Mouse (Mus musculus) ovary, adult 18-20 months (tissue): ENCODE measurements around the gene Mapk13.
A peak's percentile ranks its signal among the peaks of the same experiment; 100 is the strongest.
"Not testable (repeated sequence)": the region's sequence is repeated elsewhere in the genome, so short reads cannot be mapped to it uniquely, and the experiment has no call there.

Source experiments
- DNase-seq: peaks from one replicate; pipeline ENCODE4 v3.0.0; 2022; ENCODE audit warnings: low spot score, mixed read lengths

Gene Mapk13

DNA sequence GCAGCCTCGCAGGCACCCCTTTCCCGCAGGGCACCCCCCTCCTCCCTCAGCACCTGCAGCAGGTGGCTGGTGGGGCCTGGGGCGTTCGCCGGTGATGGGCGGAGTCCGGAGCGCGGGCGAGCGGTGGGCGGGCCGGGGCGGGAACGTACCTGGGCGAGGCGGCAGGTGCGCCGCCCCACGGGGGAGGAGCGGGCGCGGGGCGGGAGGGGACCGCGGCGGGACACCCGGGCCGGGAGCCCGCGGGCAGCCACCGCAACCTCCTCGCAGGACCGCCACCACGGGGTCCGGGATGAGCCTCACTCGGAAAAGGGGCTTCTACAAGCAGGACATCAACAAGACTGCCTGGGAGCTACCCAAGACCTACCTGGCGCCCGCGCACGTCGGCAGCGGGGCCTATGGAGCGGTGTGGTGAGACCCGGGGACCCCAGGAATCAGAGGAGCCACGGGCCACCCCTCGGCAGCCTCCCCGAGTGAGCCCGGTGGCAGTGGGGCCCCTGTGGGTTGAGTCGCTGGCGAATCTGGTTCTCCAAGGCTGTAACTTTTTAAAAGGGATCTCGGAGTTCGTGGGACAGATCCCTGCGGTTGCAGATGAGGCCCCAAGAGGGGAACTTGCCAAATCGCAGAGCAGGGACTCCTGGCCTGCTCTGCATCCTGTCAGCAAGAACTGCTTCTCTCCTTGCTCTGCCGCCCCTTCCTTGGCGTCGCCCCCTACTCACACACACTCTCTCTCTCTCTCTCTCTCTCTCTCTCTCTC is at the start of gene Mapk13:
Gene Mapk13 (plus strand): TSS at position 177 of the 754 bp plus-strand sequence.
- DNase-seq, result no peak

DNA sequence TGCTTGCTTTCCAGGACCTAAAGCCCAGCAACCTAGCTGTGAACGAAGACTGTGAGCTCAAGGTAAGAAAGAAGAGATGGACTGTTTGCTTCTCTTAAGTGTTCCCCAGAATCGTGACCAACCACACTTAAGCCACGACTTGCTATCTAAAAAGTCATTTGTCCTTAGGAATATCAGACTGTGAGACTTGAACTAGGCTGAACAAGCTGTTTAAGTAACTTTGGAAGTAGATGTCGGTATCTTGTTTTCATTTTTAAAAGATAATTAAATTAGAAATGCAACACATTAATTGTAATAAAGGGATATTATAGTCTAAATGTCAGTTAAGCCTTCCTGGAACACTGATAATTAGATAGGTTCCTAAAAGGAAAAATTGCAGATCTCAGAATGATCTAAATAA is 43.3 kb upstream of the Mapk13 start, which contains the start of gene AC170998.1:
Gene AC170998.1 (plus strand): TSS at position 301 of the 400 bp plus-strand sequence.
- no peak for DNase-seq

DNA sequence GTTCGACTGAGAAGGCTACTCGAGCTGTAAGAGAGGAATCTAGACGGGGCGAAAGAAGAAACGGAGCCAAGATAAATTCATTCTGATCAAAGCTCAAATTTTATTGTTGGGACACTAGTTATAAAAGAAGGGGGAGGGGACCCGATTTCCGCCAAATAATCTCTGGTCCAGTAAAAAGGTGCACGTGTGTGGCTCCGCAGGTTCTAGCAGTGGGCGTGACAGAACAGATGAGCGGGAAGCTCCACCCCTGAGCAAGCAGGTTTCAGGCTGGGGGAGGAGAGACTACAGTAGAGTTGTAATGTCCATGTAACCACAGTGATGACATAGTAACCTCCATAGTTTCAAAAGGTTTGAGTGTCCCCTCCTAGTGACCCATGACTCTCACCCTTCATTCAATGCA is 41.6 kb upstream of the Mapk13 start:
- not testable (repeated sequence) for DNase-seq

DNA sequence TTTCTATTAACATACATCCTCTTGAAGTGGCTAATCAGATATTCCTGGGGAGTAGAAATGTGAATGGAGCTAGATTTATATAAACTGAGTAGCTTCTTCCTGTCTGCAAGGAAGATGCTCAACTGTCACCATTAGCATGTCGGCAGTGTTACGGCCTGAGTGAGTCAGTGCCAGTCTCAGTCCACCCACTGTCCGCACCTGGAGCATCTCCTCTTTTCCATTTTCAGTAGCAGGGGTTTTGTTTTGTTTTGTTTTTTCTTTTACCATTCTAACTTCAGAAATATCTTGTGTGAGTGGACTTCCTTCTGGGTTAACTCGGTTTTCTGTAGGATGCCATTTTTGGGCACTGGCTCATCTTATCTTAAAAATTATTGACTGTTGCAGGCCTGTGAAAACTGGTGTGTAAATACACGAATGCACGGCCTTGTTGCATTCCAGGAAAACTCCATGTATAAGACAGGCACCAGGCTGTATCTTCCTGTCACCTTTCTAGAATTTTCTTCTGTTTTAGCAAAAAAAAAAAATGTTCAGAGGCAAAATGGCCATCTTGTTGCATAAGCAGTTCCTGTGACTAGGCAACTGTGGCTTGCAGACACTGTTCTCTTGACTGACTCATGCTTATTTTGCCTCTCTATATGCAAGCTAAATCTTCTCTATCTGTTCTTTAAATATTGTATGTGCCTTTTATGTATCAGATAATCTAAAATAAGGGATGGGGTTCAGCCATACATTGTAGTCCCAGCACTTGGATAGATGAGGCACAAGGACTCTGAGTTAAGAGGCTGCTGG is 33.6 kb upstream of the Mapk13 start:
- no peak for DNase-seq

DNA sequence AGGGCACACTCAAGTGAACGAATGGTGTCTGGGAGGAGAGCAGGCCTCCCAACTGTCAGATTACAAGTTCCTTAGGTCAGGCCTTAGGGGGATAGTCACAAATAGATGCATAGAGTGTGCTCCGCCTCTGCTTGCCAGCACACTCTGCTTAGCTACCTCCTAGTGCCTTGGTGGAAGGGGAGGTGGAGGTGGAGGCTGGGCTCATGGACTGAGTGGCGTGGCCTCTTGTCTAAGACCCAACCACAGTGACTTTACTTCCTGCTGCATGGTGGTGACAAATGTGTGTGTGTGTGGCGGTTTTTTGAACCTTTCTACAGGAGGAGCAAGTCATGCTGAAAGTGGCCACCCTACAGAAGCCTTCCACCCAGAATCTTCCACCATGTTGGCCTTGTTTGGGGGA is 32.6 kb upstream of the Mapk13 start:
- no peak for DNase-seq

DNA sequence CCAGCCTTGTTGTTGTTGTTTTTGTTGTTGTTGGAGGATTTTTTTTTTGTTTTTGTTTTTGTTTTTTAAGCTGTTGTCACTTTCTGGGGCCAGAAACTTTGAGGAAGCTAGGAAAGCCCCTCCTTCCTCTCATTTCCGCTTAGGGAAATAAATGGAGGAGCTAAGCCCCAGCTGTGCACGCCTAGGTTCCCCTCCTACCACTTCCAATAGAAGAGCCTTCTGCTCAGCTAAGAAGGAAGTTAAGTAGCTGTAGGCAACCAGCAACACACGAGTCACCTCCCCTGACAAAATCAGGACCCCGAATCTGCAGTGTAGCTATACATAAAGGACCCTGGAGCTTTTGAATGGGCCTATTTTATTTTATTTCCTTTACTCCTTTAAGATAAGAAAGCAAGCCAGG is 31.1 kb upstream of the Mapk13 start:
- no peak for DNase-seq

DNA sequence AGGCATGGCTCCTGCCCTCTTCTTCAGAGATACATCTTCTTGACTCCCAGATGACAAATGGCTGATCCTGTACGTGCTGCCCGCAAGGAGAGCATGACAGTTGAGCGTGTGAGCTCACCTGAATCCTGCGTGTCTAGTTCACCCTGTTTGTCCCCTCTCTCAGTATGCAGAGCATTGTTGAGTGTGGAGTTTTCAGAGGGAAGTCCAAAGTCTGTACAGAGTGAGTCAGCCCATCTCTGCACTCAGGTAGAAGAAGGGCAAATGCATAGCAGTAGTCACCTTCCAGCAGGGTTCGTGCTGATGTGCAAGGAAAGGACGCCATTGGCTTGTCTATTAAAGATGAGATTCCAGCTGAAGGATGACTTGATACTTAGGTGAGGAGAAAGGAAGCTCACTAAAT is 29.9 kb upstream of the Mapk13 start:
- no peak for DNase-seq

DNA sequence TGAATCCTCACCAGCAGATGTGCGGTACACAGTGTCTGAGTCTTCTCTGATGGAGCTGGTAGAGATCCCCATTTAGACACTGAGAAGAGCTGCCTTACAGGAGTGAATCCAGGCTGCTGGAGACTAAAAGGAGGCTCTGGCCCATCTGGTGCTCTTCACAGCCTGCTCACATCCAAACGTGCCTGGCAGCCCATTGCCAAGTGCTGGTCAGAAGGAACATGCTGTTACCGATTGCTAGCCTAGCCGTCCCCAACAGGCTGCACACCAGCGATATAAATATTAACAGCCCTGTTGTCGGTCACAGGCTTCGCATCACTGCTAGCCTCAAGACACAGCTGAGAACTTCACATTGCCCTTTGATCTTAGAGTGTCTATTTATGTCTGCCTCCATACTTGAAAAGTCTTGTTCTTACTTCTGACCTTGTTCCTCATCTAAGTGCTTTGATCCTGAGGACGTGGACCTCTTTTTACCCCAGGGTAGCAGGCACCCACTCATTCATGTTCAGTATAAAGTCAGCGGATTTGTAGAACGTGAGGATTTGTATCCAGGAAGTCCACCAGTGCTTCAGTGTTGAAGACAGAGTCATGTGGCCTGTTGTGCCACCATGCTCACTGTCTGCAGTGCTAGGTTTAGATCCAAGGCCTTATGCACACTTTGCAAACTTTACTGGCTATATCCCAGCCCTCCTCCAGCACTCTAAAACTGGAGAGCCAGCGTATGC is 25.8 kb upstream of the Mapk13 start:
- DNase-seq, result no peak

DNA sequence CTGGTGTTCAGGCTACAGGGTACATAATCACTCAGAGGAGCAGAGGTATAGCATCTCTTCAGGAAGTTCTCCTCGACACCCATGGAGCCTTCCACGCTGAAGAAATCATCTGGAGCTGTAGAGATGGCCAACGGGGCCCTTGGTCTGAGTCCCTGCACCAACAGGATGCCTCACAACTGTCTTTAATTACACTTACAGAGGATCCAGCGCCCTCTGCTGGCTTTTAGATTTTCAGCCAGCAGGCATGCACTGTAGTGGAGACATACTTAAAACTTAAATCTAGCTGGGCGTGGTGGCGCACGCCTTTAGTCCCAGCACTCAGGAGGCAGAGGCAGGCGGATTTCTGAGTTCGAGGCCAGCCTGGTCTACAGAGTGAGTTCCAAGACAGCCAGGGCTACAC is 25.2 kb upstream of the Mapk13 start:
- no peak for DNase-seq

DNA sequence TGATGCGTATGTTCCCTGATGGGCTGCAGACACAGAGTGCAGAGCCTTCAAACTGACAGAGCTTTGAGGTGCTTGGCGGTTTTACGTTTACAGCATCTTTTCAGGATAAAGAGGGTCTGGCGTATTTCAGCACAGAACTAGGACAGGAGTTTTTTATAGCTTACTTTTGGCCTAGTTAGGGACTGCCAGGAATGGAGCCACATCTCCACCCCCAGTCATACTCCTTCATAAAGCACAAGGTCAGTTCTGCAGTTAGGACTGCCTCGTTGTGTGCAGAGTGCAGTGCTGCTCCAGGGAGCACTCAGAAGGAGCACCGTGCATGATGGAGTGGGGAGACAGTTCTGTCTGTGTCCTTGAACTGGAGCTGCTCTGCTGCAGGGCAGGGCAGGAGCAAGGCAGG is 23.3 kb upstream of the Mapk13 start:
- no peak for DNase-seq

DNA sequence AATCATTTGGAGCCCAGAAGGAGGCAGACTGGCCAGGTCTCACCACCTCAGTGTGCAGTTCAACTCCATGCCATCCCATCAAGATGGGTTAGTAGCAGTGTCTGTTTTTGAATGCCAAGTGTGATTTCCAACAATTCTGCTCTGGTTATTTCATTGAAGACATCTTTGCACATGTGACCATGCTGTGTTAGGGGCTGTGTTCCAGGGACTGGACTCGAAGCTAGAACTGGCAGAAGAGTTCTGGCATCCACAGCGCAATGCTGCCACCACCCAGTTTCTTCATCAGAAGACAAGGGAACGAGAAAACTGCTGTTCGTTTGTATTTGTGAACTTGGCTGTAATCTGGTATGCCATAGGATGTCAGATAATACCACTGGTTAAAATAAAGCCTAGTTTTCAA is 21.1 kb upstream of the Mapk13 start:
- DNase-seq, result no peak

DNA sequence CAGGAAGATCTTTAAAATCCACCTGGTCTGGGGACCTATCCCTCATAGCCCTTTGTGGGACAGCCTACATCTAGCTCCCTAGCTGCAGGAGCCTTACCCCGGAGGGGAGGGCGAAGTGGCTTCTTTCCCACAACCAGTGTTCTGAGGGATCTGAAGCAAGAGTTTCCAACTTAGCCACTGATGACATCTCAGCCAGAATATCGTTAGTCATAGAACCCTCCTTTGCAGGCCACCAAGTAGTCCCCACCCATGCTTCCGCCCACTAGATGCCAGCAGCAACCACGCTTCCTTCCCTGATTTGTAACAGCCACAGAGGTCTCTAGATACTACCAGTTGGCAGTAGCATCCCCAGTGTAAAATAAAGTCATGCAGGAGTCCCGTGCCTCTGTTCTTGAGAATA is 18.5 kb upstream of the Mapk13 start:
- no peak for DNase-seq

DNA sequence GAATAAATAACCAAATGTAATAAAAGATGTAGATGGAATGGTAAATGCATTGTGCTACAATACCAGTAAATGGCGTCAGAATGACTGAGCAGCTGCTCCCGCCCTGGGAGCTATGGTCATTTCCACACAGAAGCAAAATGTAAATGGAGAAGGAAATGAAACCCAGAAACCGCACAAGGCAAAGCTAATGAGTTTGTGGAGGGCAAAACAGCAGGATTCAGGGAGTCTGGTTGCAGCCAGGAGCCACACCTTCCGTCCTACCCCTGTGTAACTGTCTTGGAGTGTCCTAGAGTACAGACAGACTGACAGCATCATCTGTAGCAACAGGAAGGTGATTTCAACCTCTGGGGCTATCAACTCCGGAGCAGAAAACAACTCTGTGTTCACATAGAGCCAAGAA is 12.7 kb upstream of the Mapk13 start:
- DNase-seq, result no peak

DNA sequence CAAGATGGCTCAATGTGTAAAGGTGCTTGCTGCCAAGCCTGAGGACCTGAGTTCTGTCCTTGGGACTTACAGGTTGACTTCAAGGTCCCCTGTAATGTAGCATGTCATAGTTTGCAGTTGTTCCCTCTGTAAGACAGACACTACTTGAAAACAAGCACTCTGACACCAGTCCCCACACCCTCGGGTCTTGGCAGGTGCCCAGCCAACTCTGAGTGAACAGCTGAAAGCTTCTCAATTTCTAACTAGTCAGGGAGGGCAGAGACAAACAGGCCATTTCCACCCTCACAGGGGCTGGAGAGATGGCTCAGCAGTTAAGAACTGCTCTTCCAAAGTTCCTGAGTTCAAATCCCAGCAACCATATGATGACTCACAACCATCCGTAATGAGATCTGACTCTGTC is 11.6 kb upstream of the Mapk13 start:
- DNase-seq, result no peak

DNA sequence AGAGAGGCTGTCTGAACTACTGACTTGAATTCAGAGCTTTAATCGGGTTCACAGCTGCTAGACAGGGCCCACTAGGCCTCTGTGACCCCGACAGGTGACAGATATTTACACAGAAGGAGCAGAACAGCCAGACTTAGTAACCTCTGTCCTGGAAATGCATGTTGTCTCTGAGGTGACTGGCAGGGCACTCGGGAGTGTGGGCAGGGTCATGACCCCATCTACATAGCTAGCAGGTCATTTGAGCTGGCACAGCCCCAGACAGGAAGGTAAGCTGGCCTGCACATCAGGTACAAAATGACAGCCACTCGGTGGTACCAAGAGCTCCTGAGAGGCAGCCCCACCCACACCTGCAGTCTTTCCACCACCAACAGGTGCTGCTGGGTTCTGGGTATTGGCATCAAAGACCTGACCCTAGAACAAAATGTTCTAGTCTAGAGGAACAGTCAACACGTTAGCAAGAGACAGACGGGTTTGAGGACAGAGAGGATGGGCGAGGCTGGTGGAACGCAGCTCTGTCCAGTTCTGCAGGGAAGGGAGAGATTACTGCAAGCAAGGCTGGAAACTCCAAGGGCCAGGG is 8.3 kb upstream of the Mapk13 start:
- no peak for DNase-seq

DNA sequence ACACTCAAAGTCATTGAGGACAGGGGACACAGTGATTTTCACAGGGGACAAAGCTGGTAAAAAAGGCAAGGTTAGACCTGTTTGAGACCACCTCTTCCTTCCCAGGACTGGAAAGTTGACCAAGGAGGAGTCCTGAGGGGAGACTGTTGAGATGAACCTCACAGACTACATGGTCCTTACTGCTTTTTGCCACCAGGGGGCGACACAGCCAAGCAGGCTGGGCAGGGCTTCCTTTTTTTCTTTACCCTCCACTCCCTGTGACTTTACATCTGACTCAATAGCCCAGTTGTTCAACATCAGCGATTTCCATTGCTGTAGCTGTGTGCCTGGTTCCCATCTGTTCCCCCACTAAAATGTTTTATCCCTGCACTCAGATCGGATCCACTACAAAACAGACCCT is 7.2 kb upstream of the Mapk13 start:
- DNase-seq, result peak; percentile 36

DNA sequence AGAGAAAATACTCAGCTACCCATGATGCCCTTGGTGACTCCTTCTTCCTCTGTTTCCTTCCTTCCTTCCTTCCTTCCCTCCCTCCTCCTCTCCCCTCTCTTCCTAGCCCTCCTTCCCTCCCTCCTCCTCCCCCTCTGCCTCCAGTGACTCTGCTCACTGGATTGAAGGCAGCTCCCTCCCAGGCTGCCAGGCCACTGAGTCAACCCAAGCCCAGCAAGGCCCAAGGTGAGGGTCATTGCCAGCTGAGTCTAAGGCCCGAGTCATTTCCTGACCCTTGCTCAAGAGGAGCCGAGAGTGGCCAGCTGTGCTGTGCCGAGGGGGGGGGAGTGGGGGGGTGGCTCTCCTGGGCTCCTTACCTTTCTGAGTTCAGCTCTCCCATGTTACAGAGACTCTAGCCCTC is 2.9 kb upstream of the Mapk13 start:
- DNase-seq, result no peak

DNA sequence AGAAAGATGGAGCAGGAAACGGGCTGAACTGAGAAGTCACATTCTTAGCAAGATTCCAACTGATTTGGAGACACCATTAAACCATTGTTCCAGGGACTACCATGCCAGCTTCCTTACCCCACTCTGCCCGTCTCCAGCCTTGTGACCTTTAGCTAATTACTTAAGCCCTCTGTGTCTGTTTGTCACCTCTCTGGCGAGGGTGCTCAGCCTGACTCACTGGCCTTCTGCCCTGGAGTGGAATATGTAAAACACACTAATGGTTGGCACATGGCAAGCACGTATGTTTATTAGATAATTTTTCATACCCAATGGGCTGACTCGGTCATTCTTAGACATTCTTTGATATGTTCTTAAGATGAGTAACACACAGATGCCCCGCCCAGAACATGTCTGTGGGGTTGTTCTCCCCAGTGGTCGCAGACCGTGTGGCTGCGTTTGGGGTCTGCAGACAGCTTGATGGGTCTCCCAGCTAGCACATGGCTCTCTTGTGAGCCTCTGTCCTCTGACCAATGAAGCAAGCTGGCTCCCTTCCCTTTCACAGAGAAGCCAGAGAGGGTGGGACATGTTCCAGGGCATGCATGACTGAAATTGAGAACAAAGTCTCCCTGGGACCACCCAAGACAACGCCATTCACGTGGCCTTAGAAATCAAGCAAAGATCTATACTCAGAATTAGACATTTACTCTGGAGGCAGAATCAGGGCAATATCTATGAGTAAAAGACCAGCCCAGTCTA is 2.1 kb upstream of the Mapk13 start:
- no peak for DNase-seq

DNA sequence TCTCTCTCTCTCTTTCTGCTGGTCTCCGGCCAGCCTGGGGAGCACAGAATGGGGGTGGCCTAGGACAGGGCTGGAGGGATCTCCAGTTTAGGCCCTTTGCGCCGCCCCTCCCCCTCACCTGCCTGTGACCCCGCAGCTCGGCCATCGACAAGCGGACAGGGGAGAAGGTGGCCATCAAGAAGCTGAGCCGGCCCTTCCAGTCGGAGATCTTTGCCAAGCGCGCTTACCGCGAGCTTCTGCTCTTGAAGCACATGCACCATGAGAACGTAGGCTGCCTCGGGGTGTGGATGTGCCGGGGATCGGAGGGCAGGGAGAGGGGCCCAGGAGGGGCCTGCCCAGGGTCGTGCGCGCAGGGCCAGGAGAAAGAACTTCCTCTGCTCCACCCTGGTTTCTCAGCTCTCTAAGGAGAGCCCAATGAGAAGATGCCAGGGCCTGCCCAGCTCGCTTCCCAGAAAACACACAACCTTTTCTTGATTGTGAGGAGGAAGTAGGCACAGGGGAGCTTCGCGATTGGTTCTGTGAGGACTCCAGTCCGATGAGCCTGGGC is 851 bp downstream of the Mapk13 start:
- DNase-seq, result no peak

DNA sequence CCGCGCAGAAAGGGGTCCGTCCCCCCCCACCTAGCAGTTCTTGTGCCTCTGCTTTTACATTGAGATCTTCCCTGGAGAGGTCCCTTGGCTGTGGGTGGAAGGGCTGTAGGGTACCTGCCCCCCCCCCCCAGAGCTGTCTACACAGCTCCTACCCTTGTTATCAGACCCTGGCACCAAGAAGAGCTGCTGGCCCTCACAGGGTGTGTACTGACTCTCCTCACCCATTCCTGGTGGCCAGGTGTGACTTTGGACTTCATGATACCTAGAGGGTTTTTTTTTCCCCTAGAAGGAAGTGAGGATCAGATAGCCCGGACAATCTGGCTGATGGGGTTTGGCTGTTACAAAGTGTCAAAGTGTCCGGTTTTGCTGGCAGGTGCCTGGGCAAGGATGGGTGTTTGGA is 2.2 kb downstream of the Mapk13 start:
- DNase-seq, result no peak

DNA sequence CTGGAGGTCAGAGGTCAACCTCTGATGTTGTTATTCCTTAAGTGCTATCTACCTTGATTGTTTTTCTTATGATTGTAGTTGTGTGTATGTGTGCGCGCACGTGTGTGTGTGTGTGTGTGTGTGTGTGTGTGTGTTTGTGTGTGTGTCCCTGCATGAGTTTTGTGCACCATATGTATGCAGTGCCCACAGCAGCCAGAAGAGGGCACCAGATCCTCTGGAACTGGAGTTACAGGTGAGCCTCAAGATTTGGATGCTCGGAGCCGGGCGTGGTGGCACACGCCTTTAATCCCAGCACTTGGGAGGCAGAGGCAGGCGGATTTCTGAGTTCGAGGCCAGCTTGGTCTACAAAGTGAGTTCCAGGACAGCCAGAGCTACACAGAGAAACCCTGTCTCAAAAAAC is 5.2 kb downstream of the Mapk13 start:
- not testable (repeated sequence) for DNase-seq

DNA sequence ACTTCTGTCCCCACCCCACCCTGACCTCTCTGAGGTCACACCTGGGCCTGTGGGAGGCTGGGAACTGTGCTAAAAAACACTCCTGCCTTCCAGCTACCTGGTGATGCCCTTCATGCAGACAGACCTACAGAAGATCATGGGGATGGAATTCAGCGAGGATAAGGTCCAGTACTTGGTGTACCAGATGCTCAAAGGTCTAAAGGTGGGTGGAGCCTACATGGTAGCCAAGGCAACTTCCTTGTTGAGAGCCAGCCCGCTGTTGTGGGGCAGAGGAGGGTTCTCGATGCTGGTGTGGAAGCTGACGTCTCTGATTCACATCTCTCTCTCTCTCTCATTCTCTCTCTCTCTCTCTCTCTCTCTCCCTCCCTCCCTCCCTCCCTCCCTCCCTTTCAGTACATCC is 6.1 kb downstream of the Mapk13 start:
- DNase-seq, result no peak
